Mouse (Mus musculus) v-Abl transformed pro-B cells (cell line): Measurements from ENCODE around the gene Mtr.
"Not testable (repeated sequence)": the region's sequence is repeated elsewhere in the genome, so short reads cannot be mapped to it uniquely, and the experiment has no call there.

ENCODE experiments used
- in situ Hi-C, 2 experiments: fragments of 400-800 bp; cut with MboI; formaldehyde crosslinking; loops; one replicate each; pipeline ENCODE4 v1.15.1; 2025; ENCODE audit not compliant: unreplicated experiment in 2 of 2

Mtr gene

GRCm38 (mm10) chr13:12166386-12166785 lies 91.5 kb downstream of the Mtr start:
- in situ Hi-C loops, result no loop called here

GRCm38 (mm10) chr13:12165461-12166058 lies 92.4 kb downstream of the Mtr start:
- in situ Hi-C loops, result no loop called here

DNA sequence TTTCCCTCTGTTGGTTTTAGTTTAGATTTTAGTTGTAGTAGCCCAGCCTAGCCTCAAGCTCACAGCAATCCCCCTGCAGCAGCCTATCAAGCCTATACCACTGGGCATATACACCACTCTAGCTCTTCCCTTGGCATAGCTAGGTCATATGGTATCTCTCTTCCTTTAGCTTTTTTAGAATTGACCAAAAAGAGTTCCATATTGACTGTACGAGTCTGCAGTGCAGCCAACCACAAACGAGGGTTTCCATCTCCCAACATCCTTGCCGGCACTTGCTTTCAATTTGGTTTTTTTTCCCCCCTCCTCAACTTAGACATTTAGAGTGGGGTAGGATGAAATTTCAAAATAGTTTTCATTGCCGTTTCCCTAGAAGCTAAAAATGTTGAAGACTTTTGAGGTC lies 95.5 kb downstream of the Mtr start:
- in situ Hi-C loops, result no loop called here

- in situ Hi-C loops, result no loop called here
These were observed 97.8 kb downstream of the Mtr start for GRCm38 (mm10) chr13:12160121-12160475.

DNA sequence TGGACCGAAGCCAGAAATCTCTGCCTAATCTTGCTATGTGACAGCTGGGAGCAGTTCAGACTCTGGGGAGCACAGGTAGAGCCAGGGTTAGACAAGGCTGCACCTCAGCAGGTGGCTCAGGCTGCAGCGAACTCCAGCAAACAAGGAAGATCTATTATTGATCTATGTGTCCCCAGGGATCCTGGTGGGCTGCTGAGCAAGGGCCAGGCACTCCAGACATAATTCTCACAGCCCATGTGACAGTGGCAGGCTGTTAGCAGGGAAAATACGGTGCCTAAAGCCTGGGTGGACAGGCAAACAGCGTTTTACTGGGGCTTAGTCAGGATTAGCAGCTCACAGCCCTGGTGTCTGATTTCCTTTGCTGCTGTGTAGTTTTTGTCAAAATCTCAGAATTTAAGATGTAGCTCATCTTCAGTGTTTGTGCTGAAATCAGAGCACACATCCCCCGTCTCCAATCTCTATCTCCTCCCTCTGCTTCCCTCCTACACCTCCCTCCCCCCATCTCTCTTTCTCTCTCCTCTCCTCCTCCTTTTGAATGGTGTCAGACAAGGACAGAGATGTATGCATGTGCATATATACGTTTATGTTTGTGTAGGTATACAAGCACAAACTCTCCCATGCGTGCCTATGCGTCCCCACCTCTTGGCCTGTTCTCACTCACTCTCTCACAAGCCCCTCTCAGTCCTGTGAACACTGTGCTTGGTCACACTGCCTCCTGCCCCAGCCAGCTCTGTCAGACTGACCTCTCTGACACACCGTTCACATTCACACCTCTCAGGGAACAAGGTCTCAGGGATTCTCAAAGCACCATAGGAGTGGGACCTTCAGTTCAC lies 98.4 kb downstream of the Mtr start:
- in situ Hi-C loops, result loop anchor here in 1 of 2 experiments (10.0 kb wide), 1 partner anchor 395 kb away; no protein-coding TSS in a partner anchor

GRCm38 (mm10) chr13:12153922-12154321 lies 104.0 kb downstream of the Mtr start:
- in situ Hi-C loops, result loop anchor here in 1 of 2 experiments (10.0 kb wide), 1 partner anchor 389 kb away; no protein-coding TSS in a partner anchor

DNA sequence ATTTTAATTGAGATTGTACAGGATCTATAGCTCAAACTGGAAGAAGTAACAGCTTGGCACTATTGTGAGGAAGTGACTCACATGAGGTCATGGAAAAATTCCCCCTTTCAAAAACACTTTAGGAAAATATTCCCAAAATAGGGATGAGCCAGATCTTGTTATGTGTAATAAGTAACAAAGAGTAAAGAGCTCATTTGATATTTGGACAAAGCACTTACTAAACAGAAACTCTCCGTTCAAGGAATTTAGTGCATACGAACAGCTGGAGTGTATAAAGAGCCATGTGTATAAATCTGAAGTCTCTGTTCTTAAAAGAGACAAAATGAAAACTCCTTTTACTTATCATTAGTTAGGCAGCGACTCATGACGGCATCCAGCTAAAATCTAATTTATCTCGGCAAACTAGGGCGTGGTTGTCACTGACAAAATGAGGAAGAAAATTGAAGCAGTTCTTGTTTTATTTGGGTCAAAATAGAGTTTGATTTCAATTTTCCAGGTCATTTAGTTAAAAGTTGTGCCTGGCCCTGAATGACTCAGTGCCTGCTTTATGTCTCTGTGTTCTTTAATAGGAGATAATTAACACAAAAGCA lies 110.9 kb downstream of the Mtr start:
- in situ Hi-C loops, result no loop called here

GRCm38 (mm10) chr13:12146402-12146801 lies 111.5 kb downstream of the Mtr start:
- in situ Hi-C loops, result no loop called here

DNA sequence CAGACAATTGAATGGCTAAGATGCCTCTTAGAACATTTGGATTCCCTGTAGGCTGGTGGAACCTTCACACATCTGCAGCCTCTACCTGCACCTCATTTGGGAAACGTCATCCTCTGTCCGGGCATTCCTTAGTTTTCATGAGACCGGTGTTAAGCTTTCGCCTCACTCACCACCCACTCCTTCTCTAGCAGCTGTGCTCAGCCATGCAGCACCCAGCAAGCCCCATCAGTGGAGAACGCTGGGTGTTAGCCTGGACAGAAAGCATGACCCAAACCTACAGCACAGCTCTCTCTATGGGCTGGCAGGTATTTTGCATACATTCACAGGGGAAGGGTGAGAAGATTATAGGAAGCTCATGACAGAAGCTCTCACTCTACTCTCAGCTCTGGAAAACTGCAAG lies 114.6 kb downstream of the Mtr start:
- in situ Hi-C loops, result no loop called here

GRCm38 (mm10) chr13:12136461-12136860 lies 121.5 kb downstream of the Mtr start:
- in situ Hi-C loops, result not testable (repeated sequence)

DNA sequence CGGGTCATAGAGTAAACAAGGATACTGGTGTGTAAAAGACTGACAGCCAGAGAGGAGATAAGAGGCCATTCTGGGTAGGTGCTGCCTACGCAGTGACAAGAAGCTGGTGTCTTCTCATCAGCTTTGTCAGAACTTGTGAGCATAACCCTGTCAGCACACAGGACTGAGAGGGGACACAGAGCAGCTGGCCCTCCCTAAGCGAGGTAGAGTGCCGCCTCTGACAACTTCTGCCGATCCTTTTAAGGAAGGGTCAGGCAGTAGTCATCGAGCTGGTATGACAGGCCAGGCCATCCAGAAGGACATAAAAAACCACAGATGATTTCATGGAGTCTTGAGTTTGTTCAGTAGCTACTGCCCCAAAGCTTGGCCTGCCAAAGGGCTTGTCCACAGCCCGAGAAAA lies 124.4 kb downstream of the Mtr start:
- in situ Hi-C loops, result no loop called here
